9 mouse cellular contexts compared by ENCODE assay signal in genomic region chr11:116654255-116654821, GRCm38 (mm10). TPM values are rescaled to one million over a fixed set of nuclear protein-coding genes. Genes with fewer than 3 reads are reported as not detected.
DNase-seq lines count a peak whose midpoint lies in the region; ATAC-seq lines count a peak whose summit lies in the region.
"Had no signal": no experiment of that assay in that cellular context is flagged by ENCODE, and none has a peak within 500 bp of the region (broad histone marks: within the 10 kb centered on the region; RNA-seq: fewer than 3 reads in every experiment).

Gene Cygb (minus strand): TSS chr11:116654313.

- 8% methylated on average over 28 of the region's 28 CpGs for WGBS in large intestine, adult 2 months

- peak; percentile 44 for DNase-seq in urinary bladder, postnatal 14 days (ENCODE audit: low spot score)
- no peak for DNase-seq in urinary bladder, postnatal 36 days (ENCODE audit: low spot score in 2 of 2)
- peak; percentile 87 to 88 for DNase-seq in cerebellum, postnatal 25 days
- DNase-seq in heart, adult 9 months (ENCODE audit: low spot score in 2 of 2): peak; percentile 59 to 62
- DNase-seq in large intestine, adult 2 months (ENCODE audit: low read depth, low spot score): no peak
- peak; percentile 48 for DNase-seq in mesoderm, embryonic 11.5 days (ENCODE audit: low read depth, low spot score)
- no peak for DNase-seq in right cerebral cortex, postnatal 4 days

- ATAC-seq in erythroblast, adult 5-6 weeks (replicated peaks; ENCODE audit: low FRiP score, poor library complexity, severe bottlenecking): no peak

RNA-seq across cellular contexts. Expression of gene Cygb, which starts in this region (rescaled TPM):
- polyA plus RNA-seq in large intestine, adult 2 months (2012; rRNA removed): 18.9 and 20.6 TPM in 2 replicates
- total RNA-seq in erythroblast, adult 5-6 weeks (2015; ENCODE audit: low replicate concordance): not detected in 2 replicates
- not detected in 2 replicates for total RNA-seq in erythroblast, adult 5-6 weeks (2017; ENCODE audit: low replicate concordance)
- total RNA-seq: common myeloid progenitor, adult 5-6 weeks had no signal

Comparison
In these comparisons a context has a peak if more than half of its experiments do, and no peak if none do; other contexts are left out.
1. DNase-seq: peak in urinary bladder, postnatal 14 days (single experiment), cerebellum, postnatal 25 days (2 of 2), heart, adult 9 months (2 of 2) and mesoderm, embryonic 11.5 days (single experiment); none in urinary bladder, postnatal 36 days (0 of 2), large intestine, adult 2 months (single experiment) and right cerebral cortex, postnatal 4 days (single experiment).